Mouse (Mus musculus): ENCODE measurements around the gene Sass6.
"Not testable (repeated sequence)": the region's sequence is repeated elsewhere in the genome, so short reads cannot be mapped to it uniquely, and the experiment has no call there.

The Sass6 gene

DNA sequence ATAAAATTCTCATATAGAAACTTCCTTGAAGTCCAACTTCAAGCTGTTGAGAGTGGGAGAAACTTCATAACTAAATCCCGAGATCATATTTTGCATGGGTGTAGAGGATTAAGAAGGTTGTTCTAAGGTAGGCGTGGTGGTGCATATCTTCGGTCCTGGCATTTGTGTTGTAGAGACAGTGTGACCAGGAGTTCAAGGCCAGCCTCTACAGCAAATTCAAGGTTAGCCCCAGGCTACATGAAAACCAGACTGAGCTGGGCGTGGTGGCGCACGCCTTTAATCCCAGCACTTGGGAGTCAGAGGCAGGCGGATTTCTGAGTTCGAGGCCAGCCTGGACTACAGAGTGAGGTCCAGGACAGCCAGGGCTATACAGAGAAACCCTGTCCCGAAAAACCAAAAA, 69.5 kb downstream of the Sass6 start:
- DNase-seq (ENCODE audit: low read depth): not testable (repeated sequence)

All from c-Kit-positive CD71-negative TER-119-negative erythroid progenitor cells, embryonic 14.5 days (primary cell).